Mouse (Mus musculus) adrenal gland, adult 2 months (tissue): ENCODE measurements around the gene Lyz1. TPM values are rescaled to one million over a fixed set of nuclear protein-coding genes. Genes with fewer than 3 reads are reported as not detected.

Experiments
- polyA plus RNA-seq: library from polyadenylated mRNA; depleted of rRNA; stranded (reverse); fragments of >200 nt; gene quantifications from 2 replicates; pipeline ENCODE4 v1.2.3, GENCODE M21; 2012; rRNA removed
- total RNA-seq, 2 experiments: library from RNA; stranded (reverse); gene quantifications; 2 replicates each; pipeline ENCODE4 v1.2.3; 2021

Lyz1 gene
- total and polyA plus RNA-seq, 3 experiments, result 1.5 to 22.2 (median 12.3) TPM

Other genes starting within 250 kb of the Lyz1 start
- gene Lrrc10, start 247.5 kb downstream of the Lyz1 start, total RNA-seq, result not detected
- not detected in 2 replicates for gene Lrrc10, start 247.5 kb downstream of the Lyz1 start, polyA plus RNA-seq
- 100 to 1,000 TPM; 217 to 230 TPM for gene Cct2, start 229.1 kb downstream of the Lyz1 start, total RNA-seq
- 17.6 and 21.5 TPM in 2 replicates for gene Cct2, start 229.1 kb downstream of the Lyz1 start, polyA plus RNA-seq
- gene Frs2, start 144.3 kb downstream of the Lyz1 start, total RNA-seq, result 10 to 100 TPM; 21.4 to 28.1 TPM
- 4.6 and 5.6 TPM in 2 replicates for gene Frs2, start 144.3 kb downstream of the Lyz1 start, polyA plus RNA-seq
- 10 to 100 TPM; 43.0 to 47.3 TPM for gene Yeats4, start 68.4 kb downstream of the Lyz1 start, total RNA-seq
- gene Yeats4, start 68.4 kb downstream of the Lyz1 start, polyA plus RNA-seq, result 29.1 and 35.7 TPM in 2 replicates
- gene 9530003J23Rik, start 54.2 kb downstream of the Lyz1 start, total RNA-seq, result not detected
- gene 9530003J23Rik, start 54.2 kb downstream of the Lyz1 start, polyA plus RNA-seq, result not detected in 2 replicates
- 100 to 1,000 TPM; 158 to 168 TPM for gene Lyz2, start 10.5 kb downstream of the Lyz1 start, total RNA-seq
- 61.9 and 69.7 TPM in 2 replicates for gene Lyz2, start 10.5 kb downstream of the Lyz1 start, polyA plus RNA-seq
- gene Cpsf6, start 87.1 kb upstream of the Lyz1 start, total RNA-seq, result 10 to 100 TPM; 49.8 to 72.7 TPM
- gene Cpsf6, start 87.1 kb upstream of the Lyz1 start, polyA plus RNA-seq, result 62.5 and 78.5 TPM in 2 replicates